Mouse (Mus musculus): ENCODE results near the gene Akap11. TPM values are rescaled to one million over a fixed set of nuclear protein-coding genes. Genes with fewer than 3 reads are reported as not detected.

Akap11 gene
- polyA plus RNA-seq, 1 experiment, result 0.02 TPM

- Histone ChIP-seq H3K4me1 (ENCODE audit: control insufficient read depth) (peaks cover 57% of the 10 kb centered on the region), H3K27me3 (ENCODE audit: control insufficient read depth) (no peaks in the 10 kb centered on the region), H3K9me3 (ENCODE audit: control insufficient read depth, low read length) (no peaks in the 10 kb centered on the region), H3K36me3 (ENCODE audit: control insufficient read depth) (peaks cover 3% of the 10 kb centered on the region), H3K4me3 (replicated peaks) (no peak overlapping the region)
- TF ChIP-seq GATA1 (IDR thresholded peaks at IDR 0.05; ENCODE audit: low read length) (no peak), TAL1 (IDR thresholded peaks at IDR 0.05; ENCODE audit: low read length) (no peak)
Measured at GRCm38 (mm10) chr14:78533701-78534100, 2.9 kb downstream of the Akap11 start.

- no peak for TF ChIP-seq GATA1 (IDR thresholded peaks at IDR 0.05; ENCODE audit: low read length)
- TF ChIP-seq TAL1 (IDR thresholded peaks at IDR 0.05; ENCODE audit: low read length), result no peak
- H3K36me3 ChIP-seq (ENCODE audit: control insufficient read depth), result peaks cover 3% of the 10 kb centered on the region
- peaks cover 54% of the 10 kb centered on the region for H3K4me1 ChIP-seq (ENCODE audit: control insufficient read depth)
- H3K4me3 ChIP-seq (replicated peaks), result no peak overlapping the region
- no peaks in the 10 kb centered on the region for H3K9me3 ChIP-seq (ENCODE audit: control insufficient read depth, low read length)
- H3K27me3 ChIP-seq (ENCODE audit: control insufficient read depth), result no peaks in the 10 kb centered on the region
Measured at GRCm38 (mm10) chr14:78532345-78532744, 4.3 kb downstream of the Akap11 start.

- TF ChIP-seq TAL1 (IDR thresholded peaks at IDR 0.05; ENCODE audit: low read length) (no peak), GATA1 (IDR thresholded peaks at IDR 0.05; ENCODE audit: low read length) (no peak)
- Histone ChIP-seq H3K36me3 (ENCODE audit: control insufficient read depth) (peaks cover 12% of the 10 kb centered on the region), H3K4me3 (replicated peaks) (no peak overlapping the region), H3K4me1 (ENCODE audit: control insufficient read depth) (peaks cover 45% of the 10 kb centered on the region), H3K27me3 (ENCODE audit: control insufficient read depth) (no peaks in the 10 kb centered on the region), H3K9me3 (ENCODE audit: control insufficient read depth, low read length) (no peaks in the 10 kb centered on the region)
Measured at GRCm38 (mm10) chr14:78530256-78530655, 6.4 kb downstream of the Akap11 start.

- TF ChIP-seq GATA1 (IDR thresholded peaks at IDR 0.05; ENCODE audit: low read length), result no peak
- TF ChIP-seq TAL1 (IDR thresholded peaks at IDR 0.05; ENCODE audit: low read length), result no peak
- H3K27me3 ChIP-seq (ENCODE audit: control insufficient read depth), result no peaks in the 10 kb centered on the region
- H3K4me3 ChIP-seq (replicated peaks), result no peak overlapping the region
- H3K36me3 ChIP-seq (ENCODE audit: control insufficient read depth), result peaks cover 12% of the 10 kb centered on the region
- peaks cover 43% of the 10 kb centered on the region for H3K4me1 ChIP-seq (ENCODE audit: control insufficient read depth)
- H3K9me3 ChIP-seq (ENCODE audit: control insufficient read depth, low read length), result no peaks in the 10 kb centered on the region
Measured at GRCm38 (mm10) chr14:78528461-78529425, 7.9 kb downstream of the Akap11 start.

- Histone ChIP-seq H3K36me3 (ENCODE audit: control insufficient read depth) (peaks cover 12% of the 10 kb centered on the region), H3K4me3 (replicated peaks) (no peak overlapping the region), H3K4me1 (ENCODE audit: control insufficient read depth) (peaks cover 34% of the 10 kb centered on the region), H3K27me3 (ENCODE audit: control insufficient read depth) (no peaks in the 10 kb centered on the region), H3K9me3 (ENCODE audit: control insufficient read depth, low read length) (no peaks in the 10 kb centered on the region)
- TF ChIP-seq TAL1 (IDR thresholded peaks at IDR 0.05; ENCODE audit: low read length) (no peak), GATA1 (IDR thresholded peaks at IDR 0.05; ENCODE audit: low read length) (no peak)
Measured at GRCm38 (mm10) chr14:78526907-78527306, 9.7 kb downstream of the Akap11 start.

- Histone ChIP-seq H3K27me3 (ENCODE audit: control insufficient read depth) (no peaks in the 10 kb centered on the region), H3K4me1 (ENCODE audit: control insufficient read depth) (peaks cover 30% of the 10 kb centered on the region), H3K36me3 (ENCODE audit: control insufficient read depth) (peaks cover 15% of the 10 kb centered on the region), H3K9me3 (ENCODE audit: control insufficient read depth, low read length) (no peaks in the 10 kb centered on the region), H3K4me3 (replicated peaks) (no peak overlapping the region)
- TF ChIP-seq GATA1 (IDR thresholded peaks at IDR 0.05; ENCODE audit: low read length) (no peak), TAL1 (IDR thresholded peaks at IDR 0.05; ENCODE audit: low read length) (no peak)
Measured at GRCm38 (mm10) chr14:78526475-78526874, 10.1 kb downstream of the Akap11 start.

- TF ChIP-seq TAL1 (IDR thresholded peaks at IDR 0.05; ENCODE audit: low read length) (no peak; the same call in 2 of the 3 replicates), GATA1 (IDR thresholded peaks at IDR 0.05; ENCODE audit: low read length) (no peak)
- peaks cover 15% of the 10 kb centered on the region for H3K36me3 ChIP-seq (ENCODE audit: control insufficient read depth)
- H3K9me3 ChIP-seq (ENCODE audit: control insufficient read depth, low read length), result no peaks in the 10 kb centered on the region
- no peaks in the 10 kb centered on the region for H3K27me3 ChIP-seq (ENCODE audit: control insufficient read depth)
- no peak overlapping the region for H3K4me3 ChIP-seq (replicated peaks)
- H3K4me1 ChIP-seq (ENCODE audit: control insufficient read depth), result peaks cover 28% of the 10 kb centered on the region
Measured at GRCm38 (mm10) chr14:78525611-78526457, 10.8 kb downstream of the Akap11 start.

GRCm38 (mm10) chr14:78525059-78525458 lies 11.5 kb downstream of the Akap11 start:
- no peak for TF ChIP-seq GATA1 (IDR thresholded peaks at IDR 0.05; ENCODE audit: low read length)
- TF ChIP-seq TAL1 (IDR thresholded peaks at IDR 0.05; ENCODE audit: low read length), result no peak
- no peaks in the 10 kb centered on the region for H3K27me3 ChIP-seq (ENCODE audit: control insufficient read depth)
- H3K4me3 ChIP-seq (replicated peaks), result no peak overlapping the region
- H3K9me3 ChIP-seq (ENCODE audit: control insufficient read depth, low read length), result no peaks in the 10 kb centered on the region
- H3K4me1 ChIP-seq (ENCODE audit: control insufficient read depth), result peaks cover 26% of the 10 kb centered on the region
- peaks cover 21% of the 10 kb centered on the region for H3K36me3 ChIP-seq (ENCODE audit: control insufficient read depth)

- H3K36me3 ChIP-seq (ENCODE audit: control insufficient read depth), result peaks cover 78% of the 10 kb centered on the region
Measured at GRCm38 (mm10) chr14:78510713-78511112, 25.9 kb downstream of the Akap11 start.

More at GRCm38 (mm10) chr14:78510713-78511112, 25.9 kb downstream of the Akap11 start:
- TF ChIP-seq GATA1 (IDR thresholded peaks at IDR 0.05; ENCODE audit: low read length), result no peak
- no peak for TF ChIP-seq TAL1 (IDR thresholded peaks at IDR 0.05; ENCODE audit: low read length)
- no peaks in the 10 kb centered on the region for H3K9me3 ChIP-seq (ENCODE audit: control insufficient read depth, low read length)
- no peaks in the 10 kb centered on the region for H3K4me1 ChIP-seq (ENCODE audit: control insufficient read depth)
- H3K27me3 ChIP-seq (ENCODE audit: control insufficient read depth), result no peaks in the 10 kb centered on the region
- H3K4me3 ChIP-seq (replicated peaks), result no peak overlapping the region

Data from erythroblast, embryonic 14.5 days (primary cell).